Mouse (Mus musculus): Measurements from ENCODE around the gene Aox1. TPM values are rescaled to one million over a fixed set of nuclear protein-coding genes. Genes with fewer than 3 reads are reported as not detected.

Gene Aox1
- polyA plus RNA-seq, 1 experiment from 2014 or later = 0.16 TPM

DNA sequence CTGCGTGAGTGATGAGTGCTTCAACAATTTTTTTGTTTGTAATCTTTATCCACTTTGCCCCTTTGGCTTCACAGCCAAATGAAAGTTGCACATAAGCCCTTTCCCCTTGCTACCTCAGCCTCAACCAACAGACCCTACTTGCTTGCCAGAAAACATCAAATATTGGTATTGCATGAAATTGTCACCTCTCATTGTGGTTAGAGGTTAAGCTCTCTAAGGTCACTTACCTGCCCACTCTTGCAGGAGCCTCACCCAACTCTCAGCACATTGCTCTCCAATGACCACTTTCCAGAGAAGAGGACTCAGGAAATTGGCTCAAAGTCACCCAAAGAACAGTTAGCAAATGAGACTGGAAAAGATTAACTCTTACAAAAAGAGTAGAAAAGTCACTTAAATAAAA is 41.8 kb downstream of the Aox1 start:
- Histone ChIP-seq H3K27me3 (ENCODE audit: control insufficient read depth, insufficient read depth, low read length) (no peaks in the 10 kb centered on the region), H3K27ac (ENCODE audit: low read depth, low read length) (no peak overlapping the region), H3K9me3 (ENCODE audit: control insufficient read depth, low read length) (no peaks in the 10 kb centered on the region), H3K4me1 (ENCODE audit: control insufficient read depth, insufficient read depth, low read length) (no peaks in the 10 kb centered on the region), H3K36me3 (ENCODE audit: control insufficient read depth, insufficient read depth, low read length) (no peaks in the 10 kb centered on the region), H3K9ac (ENCODE audit: low read length) (no peak overlapping the region), H3K4me2 (ENCODE audit: low read depth) (no peak overlapping the region), H3K4me3 (ENCODE audit: low read depth, low read length) (no peak overlapping the region)
- ATAC-seq (ENCODE audit: insufficient read depth, low FRiP score, low TSS enrichment) (no peak), DNase-seq (ENCODE audit: low spot score) (no peak)
- WGBS = 94% methylated on average over 1 of the region's 1 CpGs

DNA sequence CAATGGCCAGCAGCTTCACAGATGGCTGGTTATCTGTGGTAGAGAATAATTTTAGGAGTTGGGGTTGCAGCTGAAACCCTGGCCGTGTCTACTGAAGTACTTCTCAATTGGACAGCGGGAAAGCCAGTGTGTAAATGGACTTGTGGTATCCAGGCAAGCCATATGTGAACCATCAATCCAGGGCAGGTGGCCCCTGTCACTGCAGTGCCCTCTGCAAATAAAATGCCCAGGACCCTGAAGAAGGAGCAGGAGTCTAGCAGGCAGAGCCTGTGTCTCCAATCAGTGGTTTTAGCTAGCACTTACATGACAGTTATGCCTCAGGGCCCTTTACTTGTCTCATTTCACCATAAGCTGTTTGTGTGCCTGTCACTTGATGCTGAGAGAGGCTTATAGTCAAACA is 42.7 kb downstream of the Aox1 start:
- H3K27ac ChIP-seq (ENCODE audit: low read depth, low read length) = no peak overlapping the region
- H3K27me3 ChIP-seq (ENCODE audit: control insufficient read depth, insufficient read depth, low read length) = no peaks in the 10 kb centered on the region
- no peaks in the 10 kb centered on the region for H3K9me3 ChIP-seq (ENCODE audit: control insufficient read depth, low read length)
- H3K4me3 ChIP-seq (ENCODE audit: low read depth, low read length) = no peak overlapping the region
- DNase-seq (ENCODE audit: low spot score) (no peak), ATAC-seq (ENCODE audit: insufficient read depth, low FRiP score, low TSS enrichment) (no peak)
- H3K9ac ChIP-seq (ENCODE audit: low read length) = no peak overlapping the region
- 69% methylated on average over 2 of the region's 2 CpGs for whole genome bisulfite sequencing
- no peaks in the 10 kb centered on the region for H3K4me1 ChIP-seq (ENCODE audit: control insufficient read depth, insufficient read depth, low read length)
- no peak overlapping the region for H3K4me2 ChIP-seq (ENCODE audit: low read depth)
- H3K36me3 ChIP-seq (ENCODE audit: control insufficient read depth, insufficient read depth, low read length) = no peaks in the 10 kb centered on the region

GRCm38 (mm10) chr1:58072991-58073730 is 43.4 kb downstream of the Aox1 start:
- Histone ChIP-seq H3K27me3 (ENCODE audit: control insufficient read depth, insufficient read depth, low read length) (no peaks in the 10 kb centered on the region), H3K9me3 (ENCODE audit: control insufficient read depth, low read length) (no peaks in the 10 kb centered on the region), H3K9ac (ENCODE audit: low read length) (no peak overlapping the region), H3K4me1 (ENCODE audit: control insufficient read depth, insufficient read depth, low read length) (no peaks in the 10 kb centered on the region), H3K27ac (ENCODE audit: low read depth, low read length) (no peak overlapping the region), H3K4me3 (ENCODE audit: low read depth, low read length) (no peak overlapping the region), H3K36me3 (ENCODE audit: control insufficient read depth, insufficient read depth, low read length) (no peaks in the 10 kb centered on the region), H3K4me2 (ENCODE audit: low read depth) (no peak overlapping the region)
- WGBS = 74% methylated on average over 12 of the region's 12 CpGs
- ATAC-seq (ENCODE audit: insufficient read depth, low FRiP score, low TSS enrichment) (no peak), DNase-seq (ENCODE audit: low spot score) (no peak)

- WGBS = 88% methylated on average over 2 of the region's 2 CpGs
- no peak for ATAC-seq (ENCODE audit: insufficient read depth, low FRiP score, low TSS enrichment)
- Histone ChIP-seq H3K27me3 (ENCODE audit: control insufficient read depth, insufficient read depth, low read length) (no peaks in the 10 kb centered on the region), H3K36me3 (ENCODE audit: control insufficient read depth, insufficient read depth, low read length) (no peaks in the 10 kb centered on the region), H3K4me1 (ENCODE audit: control insufficient read depth, insufficient read depth, low read length) (no peaks in the 10 kb centered on the region), H3K27ac (ENCODE audit: low read depth, low read length) (no peak overlapping the region), H3K9me3 (ENCODE audit: control insufficient read depth, low read length) (no peaks in the 10 kb centered on the region), H3K4me3 (ENCODE audit: low read depth, low read length) (no peak overlapping the region), H3K9ac (ENCODE audit: low read length) (no peak overlapping the region), H3K4me2 (ENCODE audit: low read depth) (no peak overlapping the region)
- no peak for DNase-seq (ENCODE audit: low spot score)
Measured at GRCm38 (mm10) chr1:58074266-58074665, 44.5 kb downstream of the Aox1 start.

- Histone ChIP-seq H3K9me3 (ENCODE audit: control insufficient read depth, low read length) (no peaks in the 10 kb centered on the region), H3K36me3 (ENCODE audit: control insufficient read depth, insufficient read depth, low read length) (no peaks in the 10 kb centered on the region), H3K27ac (ENCODE audit: low read depth, low read length) (no peak overlapping the region), H3K27me3 (ENCODE audit: control insufficient read depth, insufficient read depth, low read length) (no peaks in the 10 kb centered on the region), H3K9ac (ENCODE audit: low read length) (no peak overlapping the region), H3K4me1 (ENCODE audit: control insufficient read depth, insufficient read depth, low read length) (no peaks in the 10 kb centered on the region), H3K4me3 (ENCODE audit: low read depth, low read length) (no peak overlapping the region), H3K4me2 (ENCODE audit: low read depth) (no peak overlapping the region)
- ATAC-seq (ENCODE audit: insufficient read depth, low FRiP score, low TSS enrichment) (no peak), DNase-seq (ENCODE audit: low spot score) (no peak)
Measured at GRCm38 (mm10) chr1:58077882-58078281, 48.2 kb downstream of the Aox1 start.

DNA sequence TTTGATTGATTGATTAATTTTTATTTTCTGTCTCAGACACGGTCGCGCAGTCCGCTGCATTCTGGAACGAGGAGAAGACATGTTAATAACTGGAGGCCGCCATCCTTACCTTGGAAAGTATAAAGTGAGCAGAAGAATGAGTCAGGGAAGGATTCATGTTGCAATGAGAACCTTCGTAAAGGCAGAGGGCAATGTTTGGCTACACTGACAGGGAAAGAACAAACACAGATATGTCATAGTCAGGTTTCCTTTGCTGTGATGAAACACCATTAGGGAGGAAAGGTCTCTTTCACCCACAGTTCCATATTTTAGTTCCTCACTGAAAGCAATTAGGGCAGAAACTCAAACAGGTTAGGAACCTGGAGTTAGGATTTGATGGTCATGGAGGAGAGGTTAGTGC is 48.7 kb downstream of the Aox1 start:
- H3K4me1 ChIP-seq (ENCODE audit: control insufficient read depth, insufficient read depth, low read length) = no peaks in the 10 kb centered on the region
- DNase-seq (ENCODE audit: low spot score) = no peak
- ATAC-seq (ENCODE audit: insufficient read depth, low FRiP score, low TSS enrichment) = no peak
- H3K4me2 ChIP-seq (ENCODE audit: low read depth) = no peak overlapping the region
- no peak overlapping the region for H3K9ac ChIP-seq (ENCODE audit: low read length)
- WGBS = 92% methylated on average over 7 of the region's 7 CpGs
- no peaks in the 10 kb centered on the region for H3K36me3 ChIP-seq (ENCODE audit: control insufficient read depth, insufficient read depth, low read length)
- H3K4me3 ChIP-seq (ENCODE audit: low read depth, low read length) = no peak overlapping the region
- H3K27ac ChIP-seq (ENCODE audit: low read depth, low read length) = no peak overlapping the region
- no peaks in the 10 kb centered on the region for H3K9me3 ChIP-seq (ENCODE audit: control insufficient read depth, low read length)
- H3K27me3 ChIP-seq (ENCODE audit: control insufficient read depth, insufficient read depth, low read length) = no peaks in the 10 kb centered on the region

DNA sequence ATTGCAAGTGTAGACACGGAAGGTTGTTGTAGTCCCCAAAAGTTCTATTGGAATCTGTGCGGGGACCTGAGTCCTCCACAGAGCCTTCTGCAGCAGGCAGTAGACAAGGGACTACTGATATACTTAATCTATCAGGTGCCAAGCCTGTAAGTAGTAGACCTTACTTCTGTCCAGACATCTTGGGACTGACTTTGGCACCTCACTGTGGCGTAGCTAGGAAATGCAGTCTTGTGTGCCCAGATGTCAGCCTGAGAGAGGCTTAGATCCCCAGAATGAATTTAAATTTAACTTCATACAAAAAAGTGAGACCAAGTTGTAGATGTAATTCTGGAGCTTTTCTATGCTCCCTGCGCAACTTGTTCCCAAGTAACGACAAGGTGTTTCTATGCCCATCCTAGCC is 50.0 kb downstream of the Aox1 start:
- H3K27ac ChIP-seq (ENCODE audit: low read depth, low read length) = no peak overlapping the region
- H3K27me3 ChIP-seq (ENCODE audit: control insufficient read depth, insufficient read depth, low read length) = no peaks in the 10 kb centered on the region
- 92% methylated on average over 5 of the region's 5 CpGs for WGBS
- no peaks in the 10 kb centered on the region for H3K4me1 ChIP-seq (ENCODE audit: control insufficient read depth, insufficient read depth, low read length)
- H3K4me3 ChIP-seq (ENCODE audit: low read depth, low read length) = no peak overlapping the region
- no peak overlapping the region for H3K9ac ChIP-seq (ENCODE audit: low read length)
- ATAC-seq (ENCODE audit: insufficient read depth, low FRiP score, low TSS enrichment) (no peak), DNase-seq (ENCODE audit: low spot score) (no peak)
- no peaks in the 10 kb centered on the region for H3K36me3 ChIP-seq (ENCODE audit: control insufficient read depth, insufficient read depth, low read length)
- H3K9me3 ChIP-seq (ENCODE audit: control insufficient read depth, low read length) = no peaks in the 10 kb centered on the region
- no peak overlapping the region for H3K4me2 ChIP-seq (ENCODE audit: low read depth)

GRCm38 (mm10) chr1:58080446-58080845 is 50.7 kb downstream of the Aox1 start:
- H3K9me3 ChIP-seq (ENCODE audit: control insufficient read depth, low read length) = no peaks in the 10 kb centered on the region
- H3K27me3 ChIP-seq (ENCODE audit: control insufficient read depth, insufficient read depth, low read length) = no peaks in the 10 kb centered on the region
- H3K4me2 ChIP-seq (ENCODE audit: low read depth) = no peak overlapping the region
- WGBS = 90% methylated on average over 4 of the region's 4 CpGs
- H3K9ac ChIP-seq (ENCODE audit: low read length) = no peak overlapping the region
- no peak overlapping the region for H3K4me3 ChIP-seq (ENCODE audit: low read depth, low read length)
- no peak overlapping the region for H3K27ac ChIP-seq (ENCODE audit: low read depth, low read length)
- DNase-seq (ENCODE audit: low spot score) (no peak), ATAC-seq (ENCODE audit: insufficient read depth, low FRiP score, low TSS enrichment) (no peak)
- no peaks in the 10 kb centered on the region for H3K4me1 ChIP-seq (ENCODE audit: control insufficient read depth, insufficient read depth, low read length)
- no peaks in the 10 kb centered on the region for H3K36me3 ChIP-seq (ENCODE audit: control insufficient read depth, insufficient read depth, low read length)

- H3K27me3 ChIP-seq (ENCODE audit: control insufficient read depth, insufficient read depth, low read length) = no peaks in the 10 kb centered on the region
- H3K9me3 ChIP-seq (ENCODE audit: control insufficient read depth, low read length) = no peaks in the 10 kb centered on the region
- no peaks in the 10 kb centered on the region for H3K4me1 ChIP-seq (ENCODE audit: control insufficient read depth, insufficient read depth, low read length)
- WGBS = 87% methylated on average over 5 of the region's 5 CpGs
- no peaks in the 10 kb centered on the region for H3K36me3 ChIP-seq (ENCODE audit: control insufficient read depth, insufficient read depth, low read length)
- no peak overlapping the region for H3K9ac ChIP-seq (ENCODE audit: low read length)
- no peak overlapping the region for H3K4me3 ChIP-seq (ENCODE audit: low read depth, low read length)
- ATAC-seq (ENCODE audit: insufficient read depth, low FRiP score, low TSS enrichment) = no peak
- no peak for DNase-seq (ENCODE audit: low spot score)
- no peak overlapping the region for H3K27ac ChIP-seq (ENCODE audit: low read depth, low read length)
- no peak overlapping the region for H3K4me2 ChIP-seq (ENCODE audit: low read depth)
Measured at GRCm38 (mm10) chr1:58081356-58081755, 51.6 kb downstream of the Aox1 start.

Data from neural tube, embryonic 11.5 days (tissue).